Mouse (Mus musculus) heart, embryonic 14.5 days (tissue): ENCODE results near the gene Mettl6. TPM values are rescaled to one million over a fixed set of nuclear protein-coding genes. Genes with fewer than 3 reads are reported as not detected.

ENCODE experiments used
- ATAC-seq: fragments of 200-750 bp; cut with Nextera tagmentation; 2 replicates; pipeline ENCODE4 v1.8.0; 2017; ENCODE audit warnings: low read depth, moderate TSS enrichment; ENCODE audit not compliant: insufficient number of reproducible peaks, insufficient read depth, low FRiP score
- H3K27ac ChIP-seq, 2 experiments: fragments of 200-500 bp in 1 of 2; fragments of 300-500 bp in 1 of 2; sonication (generic) in 1 of 2; replicated peaks in 1 of 2; 2 replicates each; pipeline ENCODE4 v1.5.1; 2012 to 2014; ENCODE audit warnings: low read depth in 2 of 2, low read length in 2 of 2, control low read depth in 1 of 2, mild to moderate bottlenecking in 1 of 2, mixed read lengths in 1 of 2; ENCODE audit not compliant: control insufficient read depth in 1 of 2, insufficient read depth in 1 of 2
- H3K27me3 ChIP-seq: fragments of 300-500 bp; sonication (generic); 2 replicates; pipeline ENCODE4 v1.6.1; 2014; ENCODE audit warnings: mild to moderate bottlenecking, low read length, control low read depth; ENCODE audit not compliant: control insufficient read depth, insufficient read depth
- H3K36me3 ChIP-seq: fragments of 300-500 bp; sonication (generic); 2 replicates; pipeline ENCODE4 v1.6.1; 2014; ENCODE audit warnings: mild to moderate bottlenecking, control low read depth, low read length, mixed read lengths; ENCODE audit not compliant: control insufficient read depth, insufficient read depth
- H3K4me1 ChIP-seq, 2 experiments: fragments of 200-500 bp in 1 of 2; fragments of 300-500 bp in 1 of 2; sonication (generic) in 1 of 2; 2 replicates each; pipeline ENCODE4 v1.6.1; 2012 to 2014; ENCODE audit warnings: low read length in 2 of 2, control low read depth in 1 of 2, mixed read lengths in 1 of 2; ENCODE audit not compliant: control insufficient read depth in 2 of 2, insufficient read depth in 2 of 2
- H3K4me2 ChIP-seq: fragments of 300-500 bp; sonication (generic); 2 replicates; pipeline ENCODE4 v1.6.1; 2014; ENCODE audit warnings: mild to moderate bottlenecking, low read length
- H3K4me3 ChIP-seq, 2 experiments: fragments of 200-500 bp in 1 of 2; fragments of 300-500 bp in 1 of 2; sonication (generic) in 1 of 2; 2 replicates each; pipeline ENCODE4 v1.5.1; 2012 to 2014; ENCODE audit warnings: low read length in 2 of 2, mild to moderate bottlenecking in 2 of 2, control low read depth in 1 of 2, low read depth in 1 of 2, moderate library complexity in 1 of 2; ENCODE audit not compliant: control insufficient read depth in 1 of 2, insufficient read depth in 1 of 2
- H3K9ac ChIP-seq: fragments of 300-500 bp; sonication (generic); 2 replicates; pipeline ENCODE4 v1.6.1; 2014; ENCODE audit warnings: mild to moderate bottlenecking, low read length
- H3K9me3 ChIP-seq: fragments of 300-500 bp; sonication (generic); 2 replicates; pipeline ENCODE4 v1.6.1; 2016; ENCODE audit warnings: low read length, control low read depth; ENCODE audit not compliant: control insufficient read depth
- WGBS: fragments of 180-500 bp; shearing (Covaris S2); extraction: QIAGEN DNeasy Blood & Tissue Kit; methylation state at CpG from one replicate; pipeline ENCODE4 v1.1.7; 2014; 5-methylcytosine and 5-hydroxymethylcytosine counted together
- polyA plus RNA-seq: library from polyadenylated mRNA; unstranded; fragments of >200 nt; fragmentation: Nextera tagmentation; extraction: Ambion mirVana; gene quantifications from 2 replicates; pipeline ENCODE4 v1.2.1, GENCODE M21; 2014

The Mettl6 gene
- polyA plus RNA-seq, 1 experiment from 2014 or later: 40.7 TPM

- 0 out of 2 replicates have a peak, but pooled peaks have one; percentile 11 for ATAC-seq
- 45% methylated on average over 7 of the region's 7 CpGs for WGBS
- 0 out of 4 replicates have a peak overlapping the region, but pooled peaks of 1 of the 2 experiments have one; percentile 78 for H3K27ac ChIP-seq
These were observed 1.4 kb upstream of the Mettl6 start for GRCm38 (mm10) chr14:31496241-31496646.

GRCm38 (mm10) chr14:31495538-31495937, 698 bp upstream of the Mettl6 start:
- Histone ChIP-seq H3K4me1 (peaks cover 12 to 30% of the 10 kb centered on the region in 2 experiments), H3K4me2 (peak overlapping the region; percentile 86), H3K4me3 (peak overlapping the region; percentile 61 to 94), H3K9me3 (no peaks in the 10 kb centered on the region), H3K27ac (peak overlapping the region; percentile 78 to 87), H3K36me3 (peaks cover 49% of the 10 kb centered on the region), H3K9ac (peak overlapping the region; percentile 90), H3K27me3 (no peaks in the 10 kb centered on the region)
- no peak for ATAC-seq
- WGBS: 3% methylated on average over 8 of the region's 8 CpGs

More at GRCm38 (mm10) chr14:31496241-31496646, 1.4 kb upstream of the Mettl6 start:
- Histone ChIP-seq H3K36me3 (peaks cover 51% of the 10 kb centered on the region), H3K9ac (peak overlapping the region; percentile 90), H3K4me2 (peak overlapping the region; percentile 86), H3K4me1 (peaks cover 12 to 30% of the 10 kb centered on the region in 2 experiments), H3K27me3 (no peaks in the 10 kb centered on the region), H3K9me3 (no peaks in the 10 kb centered on the region), H3K4me3 (peak overlapping the region in 1 of 2 experiments; percentile 61; a peak in 2 of 4 replicates)

GRCm38 (mm10) chr14:31494349-31494974, 378 bp downstream of the Mettl6 start, which contains the start of gene Eaf1:
Gene Eaf1 (plus strand): TSS chr14:31494399.
- peak within 1 kb of the TSS; percentile 61 to 94 for H3K4me3 ChIP-seq
- peak within 1 kb of the TSS; percentile 78 to 87 for H3K27ac ChIP-seq
- H3K4me2 ChIP-seq: peak within 1 kb of the TSS; percentile 86
- H3K27me3 ChIP-seq: no peaks in the 10 kb centered on the region
- H3K36me3 ChIP-seq: peaks cover 48% of the 10 kb centered on the region
- H3K9me3 ChIP-seq: no peaks in the 10 kb centered on the region
- WGBS: under 1% methylated on average over 37 of the region's 37 CpGs
- H3K9ac ChIP-seq: peak within 1 kb of the TSS; percentile 90
- peaks cover 12 to 30% of the 10 kb centered on the region in 2 experiments for H3K4me1 ChIP-seq
- peak; percentile 37; the same call in 1 of the 2 replicates for ATAC-seq

GRCm38 (mm10) chr14:31493901-31494300, 939 bp downstream of the Mettl6 start:
- Histone ChIP-seq H3K9me3 (no peaks in the 10 kb centered on the region), H3K9ac (peak overlapping the region; percentile 90), H3K4me3 (peak overlapping the region; percentile 61 to 94), H3K27ac (no peak overlapping the region), H3K36me3 (peaks cover 48% of the 10 kb centered on the region), H3K4me1 (peaks cover 12 to 30% of the 10 kb centered on the region in 2 experiments), H3K27me3 (no peaks in the 10 kb centered on the region), H3K4me2 (peak overlapping the region; percentile 86)
- ATAC-seq: no peak
- WGBS: 36% methylated on average over 9 of the region's 9 CpGs

- Histone ChIP-seq H3K27ac (no peak overlapping the region), H3K4me3 (no peak overlapping the region), H3K4me2 (no peak overlapping the region), H3K4me1 (no peaks in the 10 kb centered on the region; a peak in 1 of 4 replicates), H3K27me3 (no peaks in the 10 kb centered on the region), H3K9ac (no peak overlapping the region), H3K36me3 (peaks cover 93% of the 10 kb centered on the region), H3K9me3 (no peaks in the 10 kb centered on the region)
- no peak for ATAC-seq
- WGBS: 87% methylated on average over 6 of the region's 6 CpGs
These were observed 6.8 kb downstream of the Mettl6 start for GRCm38 (mm10) chr14:31488055-31488454.

GRCm38 (mm10) chr14:31486465-31486864, 8.4 kb downstream of the Mettl6 start:
- Histone ChIP-seq H3K9me3 (no peaks in the 10 kb centered on the region), H3K27me3 (no peaks in the 10 kb centered on the region), H3K9ac (no peak overlapping the region), H3K4me1 (no peaks in the 10 kb centered on the region), H3K4me2 (no peak overlapping the region), H3K4me3 (no peak overlapping the region), H3K27ac (no peak overlapping the region), H3K36me3 (peaks cover 94% of the 10 kb centered on the region)
- no peak for ATAC-seq
- 72% methylated on average over 4 of the region's 4 CpGs for WGBS

GRCm38 (mm10) chr14:31482417-31482816, 12.4 kb downstream of the Mettl6 start:
- H3K4me1 ChIP-seq: no peaks in the 10 kb centered on the region

More at GRCm38 (mm10) chr14:31482417-31482816, 12.4 kb downstream of the Mettl6 start:
- Histone ChIP-seq H3K27me3 (no peaks in the 10 kb centered on the region), H3K4me2 (no peak overlapping the region), H3K9ac (no peak overlapping the region), H3K4me3 (no peak overlapping the region), H3K9me3 (no peaks in the 10 kb centered on the region), H3K27ac (no peak overlapping the region), H3K36me3 (peaks cover 96% of the 10 kb centered on the region)
- WGBS: 88% methylated on average over 5 of the region's 5 CpGs
- ATAC-seq: no peak
